Mouse (Mus musculus) spleen, adult 12 weeks (tissue): Measurements from ENCODE around the gene Mapk10.

Experiments used
- DNase-seq: peaks from one replicate; pipeline ENCODE4 v3.0.0; 2022; ENCODE audit warnings: low spot score

Mapk10 gene

DNA sequence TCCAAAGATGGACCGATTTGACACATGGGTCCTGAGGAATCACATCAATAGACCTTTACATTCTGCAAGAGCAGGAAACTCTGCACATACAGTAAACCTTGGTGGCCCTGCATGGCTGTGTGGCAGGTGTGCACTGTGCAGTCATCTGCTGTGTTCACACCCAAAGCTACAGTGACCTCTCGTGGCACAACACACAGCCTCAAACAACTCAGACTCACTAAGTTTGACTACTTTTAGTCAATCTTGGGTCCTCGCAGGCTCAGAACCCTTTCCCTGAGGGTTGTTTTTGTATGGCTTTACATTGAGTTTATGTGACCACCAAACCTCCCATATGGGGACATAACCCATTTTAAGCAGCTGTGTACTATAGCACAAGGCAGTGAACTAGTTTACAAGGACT is 47.1 kb downstream of the Mapk10 start:
- no peak for DNase-seq

DNA sequence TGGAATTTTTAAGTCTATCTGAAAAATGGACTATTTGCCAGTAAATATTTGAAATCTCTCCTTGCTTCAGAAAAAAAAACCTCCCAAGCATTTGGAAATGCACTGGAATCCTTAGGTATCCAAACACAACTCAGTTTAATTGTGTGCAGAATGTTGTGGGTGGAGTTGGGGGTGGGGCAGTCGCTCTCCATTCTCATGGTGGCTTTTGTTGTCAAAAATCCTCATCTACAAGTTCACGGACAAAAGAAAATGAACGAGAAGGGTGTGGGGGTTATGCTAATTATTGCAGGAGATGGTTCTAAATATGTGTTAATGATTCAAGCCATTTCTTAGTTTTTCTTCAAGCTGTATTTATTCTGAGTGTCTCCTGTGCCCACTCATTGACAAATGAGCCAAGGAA is 49.6 kb downstream of the Mapk10 start:
- no peak for DNase-seq

DNA sequence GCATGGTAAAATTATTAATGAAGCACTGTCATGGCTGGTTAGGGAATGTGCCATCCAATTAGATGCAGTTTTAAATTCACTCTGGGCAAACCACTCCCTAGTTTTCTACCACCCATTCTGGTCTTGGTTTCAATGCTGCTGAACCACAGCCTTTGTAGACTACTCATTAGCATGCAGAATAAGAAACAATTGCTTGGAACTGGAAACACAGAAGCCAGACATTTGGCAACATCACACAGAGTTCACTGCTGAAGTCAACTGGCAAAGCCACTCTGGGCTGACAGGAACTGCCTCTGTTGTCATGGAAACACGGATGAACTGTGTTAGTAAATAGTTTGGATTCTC is 50.0 kb downstream of the Mapk10 start:
- DNase-seq = no peak

DNA sequence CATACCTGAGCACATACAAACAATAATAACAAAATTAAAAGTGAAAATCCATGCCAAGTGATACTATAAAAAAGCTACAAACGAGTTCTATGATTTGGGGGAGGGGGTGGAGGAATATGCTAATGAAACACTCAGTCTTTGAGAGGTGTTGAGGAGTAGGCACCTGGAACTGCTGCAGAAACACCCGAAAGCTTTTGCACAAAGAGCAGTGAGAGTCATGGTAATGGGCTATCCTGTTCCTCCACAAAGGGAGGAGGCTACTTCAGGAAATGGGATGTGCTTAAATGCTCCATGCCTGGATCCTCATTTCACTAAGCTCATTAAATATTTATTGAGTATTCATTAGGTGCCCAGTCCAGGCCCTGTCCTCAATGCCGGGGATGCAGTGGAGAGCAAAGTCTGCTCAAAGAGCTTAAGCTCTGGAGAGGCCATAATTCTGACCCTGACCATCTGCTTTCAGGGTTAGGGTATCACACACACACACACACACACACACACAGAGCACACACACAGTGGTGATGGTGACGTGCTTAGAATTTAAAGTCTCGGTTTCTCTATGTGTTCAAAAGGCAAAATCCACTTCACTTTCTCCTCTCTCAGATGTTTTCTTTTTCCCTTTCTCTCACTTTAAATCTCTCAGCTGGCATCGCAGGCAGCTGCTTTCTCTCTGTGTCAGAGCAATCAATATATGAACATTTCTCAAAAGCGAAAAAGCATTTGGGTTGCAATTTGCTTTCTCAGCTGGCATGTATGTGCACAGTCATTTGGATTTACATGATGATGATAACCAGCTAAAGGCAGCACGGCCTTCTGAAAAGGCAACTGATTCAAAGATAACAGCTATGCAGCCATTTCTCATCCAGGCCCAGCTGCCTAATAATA is 50.6 kb downstream of the Mapk10 start:
- no peak for DNase-seq

DNA sequence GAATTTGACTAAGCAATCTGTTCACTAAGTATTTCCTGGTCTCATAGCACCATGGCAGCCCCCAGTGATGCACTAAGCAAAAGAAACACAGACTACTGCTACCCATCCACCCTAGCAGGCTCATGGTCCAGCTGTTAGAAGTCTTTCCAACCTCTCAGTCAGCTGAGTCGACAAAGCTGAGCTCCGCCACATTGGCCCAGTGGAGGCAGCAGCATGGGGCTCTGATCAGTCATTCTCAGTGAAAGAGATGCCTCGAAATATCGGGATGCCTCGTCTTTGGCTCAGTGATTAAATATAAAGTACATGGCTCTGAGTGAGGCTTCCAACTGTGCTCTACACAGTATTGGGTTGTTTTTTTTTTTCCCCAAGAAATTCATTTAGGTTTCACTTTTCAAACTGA is 70.2 kb downstream of the Mapk10 start:
- no peak for DNase-seq

DNA sequence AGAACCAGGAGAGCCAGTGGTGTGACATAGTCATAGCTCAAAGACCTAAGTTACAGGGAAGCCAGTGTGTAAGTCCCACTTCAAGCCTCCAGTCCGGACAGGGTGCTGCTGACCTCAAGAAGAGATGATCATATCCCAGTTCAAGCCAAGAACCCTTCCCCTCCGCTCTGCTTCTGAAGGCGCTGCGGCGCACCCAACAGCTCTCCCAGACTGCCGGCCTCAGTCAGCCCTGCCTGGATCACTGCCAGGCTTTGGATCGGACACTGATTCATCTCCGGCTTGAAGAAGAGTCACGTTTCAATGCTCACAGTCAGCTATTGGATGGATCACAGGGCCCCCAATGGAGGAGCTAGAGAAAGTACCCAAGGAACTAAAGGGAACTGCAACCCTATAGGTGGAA is 76.3 kb downstream of the Mapk10 start:
- DNase-seq = no peak

DNA sequence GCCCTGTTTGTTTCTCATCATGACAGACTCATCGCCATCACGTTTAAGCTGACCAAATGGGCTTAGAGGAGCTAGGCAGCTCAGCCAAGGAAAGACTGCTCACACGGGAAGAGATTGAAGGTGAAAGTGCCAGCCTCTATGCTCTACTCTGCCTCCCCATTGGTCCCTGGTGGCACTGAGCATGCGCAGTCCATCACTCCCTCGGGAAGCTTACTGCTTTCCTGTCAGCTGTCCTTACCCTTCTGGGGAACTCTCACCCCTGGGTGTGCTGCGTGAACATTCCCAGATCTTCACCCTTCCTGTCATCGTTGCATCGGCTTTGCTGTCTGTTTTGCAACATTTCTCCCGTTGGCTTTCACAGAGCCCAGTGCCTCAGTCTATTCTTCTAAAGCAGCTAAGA is 77.5 kb downstream of the Mapk10 start:
- no peak for DNase-seq

DNA sequence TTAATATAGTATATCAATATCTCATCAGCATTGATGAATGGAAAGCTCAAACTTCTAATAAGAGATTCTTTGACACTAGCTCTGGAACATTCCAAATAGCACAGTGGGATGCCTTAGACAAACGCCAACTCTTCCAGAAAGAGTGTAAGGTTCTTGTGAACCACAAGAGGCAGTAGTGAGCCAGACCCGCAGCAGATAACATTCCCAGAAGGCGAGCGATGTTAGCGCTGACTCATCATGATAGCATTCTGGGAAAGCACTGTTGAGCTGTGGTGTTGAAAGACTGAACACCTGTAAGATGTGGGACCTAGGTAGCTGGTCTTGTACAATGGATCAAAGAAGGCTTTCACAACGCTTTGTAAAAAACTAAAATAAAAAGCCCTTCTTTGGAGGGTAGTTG is 78.3 kb downstream of the Mapk10 start:
- DNase-seq = no peak

DNA sequence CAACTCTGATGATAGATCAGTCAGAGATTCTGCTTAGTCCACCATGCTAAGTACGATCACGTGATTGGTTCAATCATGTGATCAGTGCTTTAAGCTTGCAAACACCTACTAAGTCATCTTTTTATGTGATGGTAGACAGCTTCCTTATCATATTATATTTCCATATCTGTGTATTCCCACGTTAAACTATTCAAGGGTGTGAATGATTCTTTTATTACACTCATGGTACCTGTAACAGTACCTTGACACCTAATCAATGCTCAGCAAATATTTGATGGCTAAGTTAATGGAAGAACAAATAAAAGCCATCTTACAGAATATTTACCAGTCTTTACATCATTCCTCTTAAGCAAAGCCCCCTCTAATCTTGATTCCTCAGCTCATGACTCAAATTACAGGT is 91.5 kb downstream of the Mapk10 start:
- DNase-seq = no peak

DNA sequence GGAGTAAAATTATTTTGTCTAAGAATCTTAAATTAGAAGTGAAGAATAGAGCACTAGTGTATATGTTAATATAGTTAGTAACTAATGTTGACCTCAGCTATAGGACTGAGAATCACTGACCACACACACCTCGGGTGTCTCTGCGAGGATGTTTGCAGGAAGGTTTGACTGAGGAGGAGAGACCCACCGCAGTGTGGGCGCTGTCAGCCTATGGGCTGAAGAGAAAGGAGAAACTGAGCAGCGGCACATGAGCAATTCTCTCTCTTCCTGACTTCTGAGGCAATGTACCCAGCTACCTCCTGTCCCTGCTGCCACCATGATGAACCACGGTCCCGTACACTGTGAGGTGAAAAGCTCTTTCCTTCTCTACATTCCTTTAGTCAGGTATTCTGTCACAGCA is 95.6 kb downstream of the Mapk10 start:
- no peak for DNase-seq

DNA sequence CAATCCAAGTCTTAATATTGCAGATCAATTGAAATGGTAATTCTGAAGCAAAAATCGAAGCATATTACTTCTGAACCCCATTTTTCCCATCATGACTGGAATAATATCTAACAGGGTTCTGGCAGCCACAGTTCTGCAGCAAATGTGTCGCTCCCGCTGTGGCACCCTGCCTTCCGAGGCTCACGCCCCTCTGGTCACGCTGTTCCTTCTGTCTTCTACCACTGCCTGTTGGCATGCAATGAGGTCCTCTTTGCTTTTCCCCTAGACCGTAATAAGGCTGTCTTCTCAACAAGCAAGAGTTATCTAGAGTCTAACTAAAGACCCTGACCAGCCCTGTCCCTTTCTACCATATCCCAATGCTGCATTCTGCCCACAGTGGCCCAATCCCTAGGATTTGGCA is 98.7 kb downstream of the Mapk10 start:
- no peak for DNase-seq

DNA sequence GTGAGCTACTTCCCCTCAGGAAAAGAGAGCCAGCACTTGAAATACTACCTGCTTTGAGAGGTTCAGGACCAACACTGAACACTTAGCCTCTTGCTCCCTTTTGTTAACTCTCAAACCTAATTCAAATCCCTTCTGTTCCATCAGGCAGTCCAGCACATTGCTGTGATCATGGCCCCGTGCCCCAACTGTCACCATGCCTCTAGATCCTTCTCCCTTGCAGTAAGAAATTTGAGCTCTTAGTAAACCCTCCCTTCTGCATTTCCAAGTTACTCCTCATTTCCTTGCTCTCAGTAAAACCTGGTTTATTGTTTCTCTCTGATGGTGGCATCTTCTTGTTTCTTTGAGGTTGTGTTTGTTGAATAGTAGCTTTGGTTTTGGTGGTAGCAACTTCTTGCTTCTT is 101.7 kb downstream of the Mapk10 start:
- DNase-seq = no peak

DNA sequence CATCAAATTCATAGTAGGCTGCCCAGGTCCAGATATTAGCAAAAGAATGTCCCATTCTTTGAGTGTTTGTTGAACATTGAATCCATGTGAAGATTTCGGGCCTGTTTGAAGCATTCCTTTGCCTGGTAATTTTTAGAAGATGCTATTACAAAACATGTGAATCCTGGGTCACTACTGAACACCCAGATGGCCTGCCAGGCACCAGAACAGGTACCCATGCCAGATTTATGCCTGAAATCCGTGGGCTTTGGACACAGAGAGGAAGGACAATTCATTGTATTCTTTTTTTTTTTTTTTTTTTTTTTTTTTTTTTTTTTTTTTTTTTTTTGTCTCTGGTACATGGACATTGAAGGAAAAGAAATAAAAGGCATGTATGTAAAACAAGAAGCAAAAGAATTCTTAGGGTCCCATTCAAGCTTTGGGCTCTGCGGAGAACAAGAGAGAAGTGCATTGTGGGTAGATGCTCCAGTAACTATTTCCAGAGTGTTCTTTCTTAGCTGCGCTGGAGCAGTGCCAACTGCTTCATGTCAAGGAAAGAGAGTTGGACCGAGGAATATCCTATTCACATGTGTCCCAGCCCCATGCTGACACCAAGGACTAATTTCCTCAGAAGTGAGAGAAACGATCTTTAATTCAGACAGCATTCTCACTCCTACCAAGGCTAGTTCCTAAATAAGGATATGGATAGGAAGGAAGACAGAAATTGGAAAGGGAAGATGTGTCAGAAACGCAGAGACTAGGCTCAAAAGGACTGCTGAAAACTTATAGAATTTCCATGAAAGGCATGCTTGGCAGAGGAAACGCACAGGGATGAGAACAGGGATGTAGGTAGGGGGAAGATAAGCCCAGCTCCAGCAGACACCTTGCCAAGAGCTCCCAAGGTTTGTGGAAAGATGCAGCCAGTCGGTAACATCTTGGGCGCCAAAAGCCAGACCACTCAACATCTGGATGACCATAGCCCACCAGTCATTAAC is 105.4 kb downstream of the Mapk10 start:
- DNase-seq = no peak

DNA sequence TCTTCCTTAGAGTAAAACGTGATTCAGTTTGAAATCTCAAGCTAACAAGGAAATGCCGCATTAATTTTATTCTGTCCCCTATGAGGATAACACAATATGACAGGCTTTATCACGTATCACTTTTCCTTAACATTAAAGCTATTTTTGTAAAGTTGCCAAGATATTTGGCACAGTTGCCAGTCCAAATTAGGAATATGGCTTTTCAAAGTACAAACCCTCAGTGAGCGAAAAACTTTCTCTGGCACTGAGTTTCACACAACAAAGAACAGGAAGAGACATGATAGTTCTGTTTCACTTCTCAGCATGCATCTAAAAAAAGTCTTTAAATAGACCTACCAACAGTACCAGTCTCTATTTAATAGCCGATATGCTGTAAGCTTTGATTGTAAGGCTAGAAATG is 107.1 kb downstream of the Mapk10 start:
- DNase-seq = no peak

DNA sequence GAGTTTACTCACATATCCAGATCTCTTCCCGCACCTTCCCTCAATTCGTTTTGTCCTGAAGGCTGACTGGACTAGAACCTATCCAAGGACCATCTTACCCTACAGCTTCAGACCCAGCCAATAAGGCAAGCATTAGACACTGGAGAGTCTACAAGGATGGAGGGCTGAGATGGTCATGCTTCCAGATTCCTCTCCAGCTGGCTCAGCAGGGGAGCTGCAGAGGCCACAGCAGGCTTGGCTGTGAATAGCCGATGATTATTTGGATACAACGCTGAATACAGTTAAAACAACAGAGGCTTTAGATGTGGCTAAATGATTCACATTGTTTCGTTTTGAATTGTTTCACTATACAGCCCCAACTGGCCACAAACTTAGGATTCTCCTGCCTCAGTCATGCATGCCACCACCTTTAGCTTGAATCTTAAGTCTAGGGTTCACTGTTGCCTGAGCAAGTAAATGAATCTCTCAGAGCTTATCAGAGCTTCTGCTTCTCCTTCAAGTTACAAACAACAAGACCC is 108.2 kb downstream of the Mapk10 start:
- DNase-seq = no peak

DNA sequence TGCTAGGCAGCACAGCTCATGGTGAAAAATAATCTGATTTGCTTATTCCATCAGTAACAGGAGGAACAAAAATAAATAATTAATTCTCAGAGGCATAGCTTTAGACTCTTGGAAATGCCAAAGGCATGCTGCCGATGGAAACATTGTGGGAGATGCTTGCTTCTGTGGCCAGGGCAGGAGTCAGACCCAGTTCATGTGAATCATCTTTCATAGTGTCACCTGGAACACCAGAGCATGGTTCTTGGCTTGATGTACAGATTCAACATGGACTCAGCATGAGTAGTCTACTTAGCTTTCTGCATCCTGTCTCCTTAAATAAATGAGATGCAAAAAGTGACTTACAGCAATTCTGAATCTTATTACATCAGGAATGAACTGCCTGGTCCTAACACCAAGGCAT is 109.0 kb downstream of the Mapk10 start:
- no peak for DNase-seq

DNA sequence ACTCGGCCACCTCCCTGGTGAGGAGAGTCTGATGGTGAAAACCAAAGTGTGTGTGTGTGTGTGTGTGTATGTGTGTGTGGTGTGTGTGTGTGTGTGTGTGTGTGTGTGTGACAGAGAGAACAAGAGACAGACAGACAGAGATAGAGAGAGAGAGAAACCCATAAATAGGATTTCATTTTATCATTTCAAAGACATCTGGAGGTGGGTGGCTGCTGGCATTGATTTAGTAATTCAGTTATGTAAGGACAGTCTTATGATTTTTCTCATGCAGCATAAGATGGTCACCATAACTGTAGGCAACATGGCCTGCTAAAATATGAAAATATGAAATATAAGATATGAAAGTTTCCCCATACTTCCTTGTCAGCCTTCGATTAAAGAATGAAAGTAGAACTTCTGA is 117.0 kb downstream of the Mapk10 start:
- DNase-seq = no peak

DNA sequence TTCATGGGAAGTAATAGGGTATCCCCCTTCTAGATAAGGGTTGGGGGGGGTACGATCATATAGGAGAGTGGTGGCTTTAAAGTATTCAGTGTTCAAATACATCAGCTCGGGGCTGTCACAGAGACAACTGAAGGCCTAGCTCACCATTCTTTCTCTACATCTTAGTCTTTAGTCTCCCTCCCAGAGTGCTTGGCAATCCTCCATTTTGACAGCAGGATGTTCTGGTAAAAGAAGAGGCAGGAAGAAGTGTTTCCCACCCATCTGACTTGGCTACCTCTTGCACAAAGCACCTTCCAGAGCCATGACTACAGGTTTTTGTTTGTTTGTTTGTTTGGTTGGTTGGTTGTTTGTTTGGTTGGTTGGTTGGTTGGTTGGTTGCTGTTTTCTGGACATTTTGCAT is 125.3 kb downstream of the Mapk10 start:
- DNase-seq = no peak

DNA sequence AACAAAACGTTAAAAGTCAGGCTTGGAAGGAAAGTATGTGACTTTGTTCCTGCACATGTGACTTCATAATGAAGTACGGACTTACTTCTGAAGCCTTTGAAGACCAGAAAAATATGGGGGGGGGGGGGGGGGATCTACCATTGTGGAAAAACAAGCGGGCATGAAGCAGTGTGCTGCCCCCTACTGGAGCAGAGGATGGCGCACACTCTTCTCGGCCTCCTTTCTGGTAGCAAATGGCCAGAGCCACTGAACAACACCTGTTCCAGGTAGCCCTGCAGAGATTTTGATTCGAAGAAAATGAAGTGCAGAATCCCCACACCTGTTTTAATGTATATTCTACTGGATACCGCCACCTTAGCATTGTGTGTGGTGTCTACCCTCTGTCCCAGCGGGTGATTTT is 135.7 kb downstream of the Mapk10 start:
- DNase-seq = no peak

DNA sequence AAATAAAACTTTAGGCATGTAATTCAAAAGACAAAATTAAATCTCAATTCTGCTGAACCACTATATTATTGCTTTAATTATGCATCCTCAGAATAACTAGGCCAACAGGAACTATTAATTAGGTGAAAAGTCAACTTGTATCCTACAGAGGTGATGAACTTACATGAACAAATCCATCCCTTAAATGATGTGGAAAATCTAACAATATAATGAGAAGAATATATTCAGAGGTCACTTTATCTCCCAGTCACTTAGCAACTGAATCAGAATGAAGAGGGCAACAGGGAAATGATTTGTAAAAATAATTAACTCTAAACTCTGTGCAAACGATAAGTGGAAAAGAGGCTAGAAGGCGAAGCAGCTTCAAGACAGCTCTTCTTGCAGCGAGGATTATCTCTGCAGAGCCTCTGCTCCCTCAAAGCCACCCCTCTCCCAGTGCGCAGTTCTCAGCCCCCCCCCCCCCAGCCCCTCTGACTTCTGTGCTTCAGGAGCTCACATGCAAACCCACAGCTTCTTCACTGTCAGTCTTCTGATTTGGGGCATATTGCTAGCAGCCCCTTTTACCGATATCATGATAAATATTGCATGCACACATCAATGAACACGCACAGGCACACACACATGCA is 138.8 kb downstream of the Mapk10 start:
- no peak for DNase-seq

DNA sequence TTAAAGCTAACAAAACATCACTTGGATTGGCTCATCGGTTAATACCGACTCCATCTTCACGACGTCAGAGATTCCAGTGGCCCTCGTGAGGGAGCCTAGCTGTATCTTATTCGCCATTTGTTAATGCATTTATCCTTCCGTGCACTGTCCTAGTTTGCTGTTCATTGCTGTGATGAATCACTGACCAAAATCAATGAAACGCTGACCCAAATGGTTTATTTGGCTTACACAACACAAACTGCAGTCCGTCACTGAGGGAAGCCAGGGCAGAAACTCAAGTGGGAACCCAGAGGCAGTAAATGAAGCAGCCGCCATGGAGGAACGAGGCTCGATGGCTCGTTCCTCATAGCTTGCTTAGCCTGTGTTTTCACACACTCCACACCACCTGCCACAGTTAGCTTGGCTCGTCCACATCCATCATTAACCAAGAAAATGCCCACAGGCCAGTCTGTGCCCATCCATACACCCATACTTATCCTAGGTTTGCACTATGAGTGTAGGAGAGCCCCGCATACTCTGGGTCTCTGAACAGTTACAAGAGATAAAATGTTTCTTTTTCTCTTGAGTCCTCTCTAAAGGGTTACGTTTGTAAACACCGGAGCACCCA is 140.0 kb downstream of the Mapk10 start:
- no peak for DNase-seq

DNA sequence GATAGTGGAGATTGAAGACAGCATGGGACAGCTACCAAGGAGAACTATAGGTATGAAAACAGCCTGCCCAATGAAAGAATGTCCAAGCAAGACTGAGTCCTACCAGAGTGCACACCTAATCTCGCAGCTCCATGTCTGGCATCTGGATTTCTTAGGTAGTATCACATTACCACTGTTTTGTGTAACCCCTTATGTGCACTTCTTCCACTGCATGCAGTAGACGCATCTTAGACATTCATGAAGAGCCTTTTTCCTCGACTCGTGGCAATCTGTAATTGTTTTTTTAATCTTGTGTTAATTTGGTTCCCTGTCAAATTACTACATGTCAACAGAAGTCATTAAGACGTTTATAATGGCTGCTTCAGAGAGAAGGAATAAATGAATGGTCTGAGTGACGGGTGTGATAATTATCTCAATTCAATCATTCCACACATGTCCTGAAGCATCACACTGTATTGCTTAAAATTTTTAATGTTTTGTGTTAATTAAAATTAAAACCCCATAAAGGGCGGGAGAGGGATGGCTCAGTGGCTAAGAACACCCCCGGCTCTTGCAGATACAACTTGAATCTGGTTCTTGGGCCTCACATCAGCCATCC is 160.7 kb downstream of the Mapk10 start:
- DNase-seq = no peak
